Mouse (Mus musculus) urinary bladder, postnatal 10 days (tissue): ENCODE measurements around the gene Olfr1148.

Experiments
- DNase-seq: peaks from one replicate; pipeline ENCODE4 v3.0.0; 2022; ENCODE audit warnings: low spot score

The Olfr1148 gene

GRCm38 (mm10) chr2:87830233-87830632, at the start of gene Olfr1148:
Gene Olfr1148 (plus strand): TSS chr2:87830533.
- no peak for DNase-seq

- DNase-seq, result no peak
Measured at GRCm38 (mm10) chr2:87800292-87800691, 30.0 kb upstream of the Olfr1148 start, which contains the start of gene Olfr1143. Gene Olfr1143 (plus strand): TSS chr2:87800592.

- no peak for DNase-seq
Measured at GRCm38 (mm10) chr2:87809522-87809921, 20.8 kb upstream of the Olfr1148 start, which contains the start of gene Olfr1145. Gene Olfr1145 (plus strand): TSS chr2:87809822.

- DNase-seq, result no peak
Measured at GRCm38 (mm10) chr2:87843693-87844092, 13.4 kb downstream of the Olfr1148 start, which contains the start of gene Olfr1150-ps1. Gene Olfr1150-ps1 (plus strand): TSS chr2:87843993.

GRCm38 (mm10) chr2:87855562-87855961, 25.2 kb downstream of the Olfr1148 start, which contains the start of gene Olfr1151:
Gene Olfr1151 (plus strand): TSS chr2:87855862.
- no peak for DNase-seq

GRCm38 (mm10) chr2:87866192-87866591, 35.9 kb downstream of the Olfr1148 start, which contains the start of gene Olfr1152:
Gene Olfr1152 (plus strand): TSS chr2:87866492.
- no peak for DNase-seq
